Mouse (Mus musculus): ENCODE measurements around the gene Scnn1b. TPM values are rescaled to one million over a fixed set of nuclear protein-coding genes. Genes with fewer than 3 reads are reported as not detected.

Scnn1b gene
- total and polyA plus RNA-seq, 3 experiments: 0.04 TPM; not detected in 2

DNA sequence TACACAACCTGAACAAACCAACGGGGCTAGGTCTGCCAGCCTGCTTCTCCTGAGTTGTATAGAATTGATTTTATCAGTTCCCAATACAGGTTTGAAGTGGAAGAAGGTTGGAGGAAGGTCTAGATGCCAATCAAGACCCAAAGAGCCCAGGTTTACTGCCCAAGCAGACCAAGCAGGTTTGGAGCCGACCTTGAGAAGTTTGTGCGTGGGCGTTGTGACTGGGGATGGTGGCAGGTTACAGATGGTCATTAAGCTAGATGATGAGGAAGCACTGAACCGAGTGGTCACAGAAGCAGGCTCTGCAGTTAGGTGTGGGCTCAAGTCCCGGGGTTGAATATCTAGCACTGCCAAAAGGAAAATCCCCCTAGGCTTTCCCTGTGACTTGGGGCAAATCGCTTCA lies 9.9 kb downstream of the Scnn1b start:
- in situ Hi-C loops (cut with MboI; ENCODE audit: low pct_ligation_motif_present, low pct_unique_long_range_greater_than_20kb, low sequenced_read_pairs): no loop called here
- no peak overlapping the region for H3K4me3 ChIP-seq (replicated peaks in 1 of 3; ENCODE audit: low read depth in 2 of 3, low read length in 2 of 3, poor library complexity in 1 of 3)
- dilution Hi-C loops (cut with MboI; ENCODE audit: extremely low pct_ligation_motif_present, extremely low pct_unique_long_range_greater_than_20kb, low sequenced_read_pairs): no loop called here

DNA sequence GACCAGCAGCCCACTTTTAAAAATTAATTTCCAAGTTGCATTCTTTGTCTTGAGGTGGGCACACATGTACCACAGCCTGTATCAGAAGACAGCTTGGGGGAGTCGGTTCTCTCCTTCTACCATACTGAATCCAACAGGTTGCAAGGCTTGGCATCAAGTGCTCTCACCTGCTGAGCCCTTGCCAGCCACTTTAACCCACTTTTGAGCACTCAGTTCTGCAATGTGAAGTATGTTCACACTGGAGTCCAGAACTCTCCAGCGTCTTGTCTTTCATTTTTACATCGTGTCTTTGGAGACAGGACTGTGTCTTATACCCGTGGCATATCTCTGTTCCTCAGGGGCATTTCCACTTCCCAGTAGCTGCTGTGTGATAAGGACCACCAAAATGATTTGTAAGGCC lies 15.4 kb downstream of the Scnn1b start:
- no peak for DNase-seq (ENCODE audit: extremely low read depth)
- H3K4me2 ChIP-seq (ENCODE audit: insufficient read depth, low read depth, poor library complexity, severe bottlenecking): no peak overlapping the region
- H3K36me3 ChIP-seq (replicated peaks in 1 of 2; ENCODE audit: control insufficient read depth in 1 of 2, insufficient read depth in 1 of 2, low read length in 1 of 2): no peaks in the 10 kb centered on the region
- H3K79me2 ChIP-seq (replicated peaks; ENCODE audit: control insufficient read depth, extremely low read depth, insufficient read depth, poor library complexity, severe bottlenecking): no peaks in the 10 kb centered on the region
- no peaks in the 10 kb centered on the region for H3K9me3 ChIP-seq (replicated peaks; ENCODE audit: low read length)
- no peak overlapping the region for H3K27ac ChIP-seq (ENCODE audit: insufficient read depth, low read depth)
- no peak overlapping the region for H3K9ac ChIP-seq (ENCODE audit: insufficient read depth, low read depth)
- dilution Hi-C loops (cut with MboI; ENCODE audit: extremely low pct_ligation_motif_present, extremely low pct_unique_long_range_greater_than_20kb, low sequenced_read_pairs) (no loop called here), in situ Hi-C loops (cut with MboI; ENCODE audit: low pct_ligation_motif_present, low pct_unique_long_range_greater_than_20kb, low sequenced_read_pairs) (no loop called here)
- TF ChIP-seq USF2 (conservative IDR thresholded peaks at IDR 0.05; ENCODE audit: low read depth, low read length): no peak
- no peak for TF ChIP-seq POLR2A (IDR thresholded peaks at IDR 0.05; ENCODE audit: low read depth, low read length)
- TF ChIP-seq MYC (IDR thresholded peaks at IDR 0.05; ENCODE audit: low read depth, low read length): no peak
- no peak for TF ChIP-seq MEF2A (IDR thresholded peaks at IDR 0.05; ENCODE audit: borderline replicate concordance, low read depth, low read length)
- no peak for TF ChIP-seq MXI1 (IDR thresholded peaks at IDR 0.05; ENCODE audit: low read depth, low read length)
- no peak for TF ChIP-seq ZMIZ1 (IDR thresholded peaks at IDR 0.05; ENCODE audit: low read depth, low read length)
- no peak for TF ChIP-seq TCF12 (IDR thresholded peaks at IDR 0.05; ENCODE audit: low read depth, low read length)
- TF ChIP-seq NELFE (IDR thresholded peaks at IDR 0.05; ENCODE audit: low read depth, low read length): no peak
- TF ChIP-seq SMC3 (IDR thresholded peaks at IDR 0.05; ENCODE audit: low read depth, low read length): no peak
- TF ChIP-seq JUND (conservative IDR thresholded peaks at IDR 0.05; ENCODE audit: low read depth, low read length): no peak
- no peak for TF ChIP-seq USF1 (IDR thresholded peaks at IDR 0.05; ENCODE audit: low read depth, low read length)
- TF ChIP-seq ZNF384 (IDR thresholded peaks at IDR 0.05; ENCODE audit: low read depth, low read length): no peak
- TF ChIP-seq MAZ (IDR thresholded peaks at IDR 0.05; ENCODE audit: low read depth, low read length): no peak
- no peak overlapping the region for H3K4me3 ChIP-seq (replicated peaks in 1 of 3; ENCODE audit: low read depth in 2 of 3, low read length in 2 of 3, poor library complexity in 1 of 3)
- H3K27me3 ChIP-seq (replicated peaks): no peaks in the 10 kb centered on the region
- no peaks in the 10 kb centered on the region for H3K4me1 ChIP-seq (ENCODE audit: control insufficient read depth in 1 of 2, insufficient read depth in 2 of 2)

More for the DNA sequence above, 9.9 kb downstream of the Scnn1b start:
- Histone ChIP-seq H3K4me2 (ENCODE audit: insufficient read depth, low read depth, poor library complexity, severe bottlenecking) (no peak overlapping the region), H3K9me3 (replicated peaks; ENCODE audit: low read length) (no peaks in the 10 kb centered on the region), H3K36me3 (replicated peaks in 1 of 2; ENCODE audit: control insufficient read depth in 1 of 2, insufficient read depth in 1 of 2, low read length in 1 of 2) (no peaks in the 10 kb centered on the region), H3K79me2 (replicated peaks; ENCODE audit: control insufficient read depth, extremely low read depth, insufficient read depth, poor library complexity, severe bottlenecking) (no peaks in the 10 kb centered on the region), H3K27ac (ENCODE audit: insufficient read depth, low read depth) (no peak overlapping the region), H3K9ac (ENCODE audit: insufficient read depth, low read depth) (no peak overlapping the region), H3K4me1 (ENCODE audit: control insufficient read depth in 1 of 2, insufficient read depth in 2 of 2) (peaks cover 5 to 20% of the 10 kb centered on the region in 2 experiments; a peak in 3 of 4 replicates), H3K27me3 (replicated peaks) (no peaks in the 10 kb centered on the region)
- DNase-seq (ENCODE audit: extremely low read depth): no peak
- TF ChIP-seq TBP (conservative IDR thresholded peaks at IDR 0.05; ENCODE audit: low read depth, low read length) (no peak), USF1 (IDR thresholded peaks at IDR 0.05; ENCODE audit: low read depth, low read length) (no peak), EP300 (IDR thresholded peaks at IDR 0.05; ENCODE audit: low read length) (no peak), PAX5 (IDR thresholded peaks at IDR 0.05; ENCODE audit: low read length) (no peak), SMC3 (IDR thresholded peaks at IDR 0.05; ENCODE audit: low read depth, low read length) (no peak), JUN (IDR thresholded peaks at IDR 0.05; ENCODE audit: insufficient read depth, low read depth, low read length) (no peak), CTCF (conservative IDR thresholded peaks at IDR 0.05 in 1 of 2, IDR thresholded peaks at IDR 0.05 in 1 of 2; ENCODE audit: low read depth in 2 of 2, low read length in 2 of 2) (no peak), KAT2A (IDR thresholded peaks at IDR 0.05; ENCODE audit: insufficient replicate concordance, low read length) (no peak), ELF1 (IDR thresholded peaks at IDR 0.05; ENCODE audit: low read depth, low read length) (no peak), USF2 (conservative IDR thresholded peaks at IDR 0.05; ENCODE audit: low read depth, low read length) (no peak), ETS1 (conservative IDR thresholded peaks at IDR 0.05; ENCODE audit: low read depth, low read length) (no peak), MEF2A (IDR thresholded peaks at IDR 0.05; ENCODE audit: borderline replicate concordance, low read depth, low read length) (no peak), ZMIZ1 (IDR thresholded peaks at IDR 0.05; ENCODE audit: low read depth, low read length) (no peak), NRF1 (IDR thresholded peaks at IDR 0.05; ENCODE audit: low read depth, low read length) (no peak), CHD1 (IDR thresholded peaks at IDR 0.05; ENCODE audit: low read depth, low read length) (no peak), ZC3H11A (IDR thresholded peaks at IDR 0.05; ENCODE audit: low read depth, low read length) (no peak), ZKSCAN1 (IDR thresholded peaks at IDR 0.05; ENCODE audit: borderline replicate concordance, low read depth, low read length) (no peak)
